Mouse (Mus musculus): ENCODE data around the gene Slc6a19.

- TF ChIP-seq CTCF (IDR thresholded peaks at IDR 0.05; ENCODE audit: insufficient read depth, low read depth, low read length) = no peak
- TF ChIP-seq POLR2A (IDR thresholded peaks at IDR 0.05; ENCODE audit: insufficient read depth, low read depth, low read length) = no peak
Measured at GRCm38 (mm10) chr13:73660163-73660695, 44.4 kb downstream of the Slc6a19 start.
